Mouse (Mus musculus): ENCODE data around the gene Vopp1. TPM values are rescaled to one million over a fixed set of nuclear protein-coding genes. Genes with fewer than 3 reads are reported as not detected.

Vopp1 gene
- 12.3 and 14.2 TPM in 2 replicates for total RNA-seq (2023)

GRCm38 (mm10) chr6:57824422-57825258 lies at the start of gene Vopp1:
Vopp1 (minus strand) TSS chr6:57825159.

GRCm38 (mm10) chr6:57850286-57850685 lies 25.3 kb upstream of the Vopp1 start, which contains the start of gene Vmn1r21:
Vmn1r21 (minus strand) TSS chr6:57850343.

GRCm38 (mm10) chr6:57702376-57702742 lies 122.6 kb downstream of the Vopp1 start, which contains the start of gene Lancl2:
Lancl2 (plus strand) TSS chr6:57702540.

GRCm38 (mm10) chr6:57691467-57692261 lies 133.3 kb downstream of the Vopp1 start, which contains the start of gene Pyurf:
Pyurf (minus strand) TSS chr6:57692078.

Other genes with a start within 250 kb of the Vopp1 start
- gene Herc6, start 244.2 kb downstream of the Vopp1 start, total RNA-seq (2023) = 9.8 and 13.2 TPM in 2 replicates
- 0.59 and 0.82 TPM in 2 replicates for gene Pyurf, start 133.1 kb downstream of the Vopp1 start, total RNA-seq (2023)
- gene Lancl2, start 122.6 kb downstream of the Vopp1 start, total RNA-seq (2023) = 9.4 and 11.3 TPM in 2 replicates
- not detected in 2 replicates for gene Vmn1r21, start 25.2 kb upstream of the Vopp1 start, total RNA-seq (2023)
- not detected in 2 replicates for gene Vmn1r22, start 82.9 kb upstream of the Vopp1 start, total RNA-seq (2023)
- not detected in 2 replicates for gene Vmn1r23, start 101.7 kb upstream of the Vopp1 start, total RNA-seq (2023)
- not detected in 2 replicates for gene Vmn1r24, start 136.3 kb upstream of the Vopp1 start, total RNA-seq (2023)
- gene Vmn1r25, start 155.7 kb upstream of the Vopp1 start, total RNA-seq (2023) = not detected in 2 replicates
- not detected in 2 replicates for gene Vmn1r26, start 190.0 kb upstream of the Vopp1 start, total RNA-seq (2023)